ENCODE assay signal across 8 mouse cellular contexts in the genomic region with DNA sequence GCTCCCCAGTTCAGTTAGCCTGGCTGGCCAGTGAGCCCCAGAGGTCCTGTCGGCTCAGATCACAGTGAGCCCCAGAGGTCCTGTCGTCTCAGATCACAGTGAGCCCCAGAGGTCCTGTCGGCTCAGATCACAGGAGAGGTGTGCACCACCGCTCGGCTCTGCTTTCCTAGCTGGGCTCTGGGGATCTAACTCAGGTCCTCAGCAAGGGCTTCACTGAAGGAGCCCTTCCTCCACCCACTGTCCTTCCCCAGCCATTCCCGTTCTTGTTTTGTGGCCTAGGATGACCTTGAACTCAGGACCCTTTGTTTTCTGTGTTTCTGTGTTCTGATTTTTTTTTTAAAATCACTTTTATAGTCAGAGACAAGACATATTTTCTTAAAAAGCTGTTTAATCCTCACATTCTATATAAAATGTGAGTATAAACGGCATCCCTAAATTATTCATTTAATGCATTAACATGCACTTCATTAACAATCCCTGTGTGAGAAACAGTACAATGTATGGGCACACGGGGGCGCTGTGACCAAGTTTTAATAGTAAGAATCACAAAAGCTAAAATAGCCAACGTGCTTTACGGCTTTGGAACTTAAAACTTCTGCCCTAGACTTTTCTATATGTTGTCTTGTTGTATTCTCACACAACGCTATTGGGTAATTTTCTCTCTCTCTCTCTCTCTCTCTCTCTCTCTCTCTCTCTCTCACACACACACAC. TPM values are rescaled to one million over a fixed set of nuclear protein-coding genes. Genes with fewer than 3 reads are reported as not detected.
A peak's percentile ranks its signal among the peaks of the same experiment; 100 is the strongest.
DNase-seq lines count a peak whose midpoint lies in the region; ATAC-seq and TF ChIP-seq lines count a peak whose summit lies in the region.

No protein-coding gene starts in this region.

- TF ChIP-seq CTCF in heart, adult 2 months (IDR thresholded peaks at IDR 0.05) = peak; percentile 83
- peak; percentile 33 to 78; a peak in 2 of 4 replicates for TF ChIP-seq CTCF in CH12.LX (conservative IDR thresholded peaks at IDR 0.05 in 1 of 2, IDR thresholded peaks at IDR 0.05 in 1 of 2; ENCODE audit: low read depth in 2 of 2, low read length in 2 of 2)

- no peak for TF ChIP-seq POLR2A in heart, adult 2 months (IDR thresholded peaks at IDR 0.05; ENCODE audit: insufficient read depth, low read depth, low read length)
- TF ChIP-seq POLR2A in CH12.LX (IDR thresholded peaks at IDR 0.05; ENCODE audit: low read depth, low read length) = no peak

- no peaks in the 10 kb centered on the region for H3K79me2 ChIP-seq in heart, adult 2 months (replicated peaks; ENCODE audit: control insufficient read depth, insufficient read depth, low read length)
- H3K79me2 ChIP-seq in CH12.LX (replicated peaks; ENCODE audit: control insufficient read depth, extremely low read depth, insufficient read depth, poor library complexity, severe bottlenecking) = no peaks in the 10 kb centered on the region

- no peak overlapping the region for H3K4me3 ChIP-seq in heart, adult 2 months
- no peak overlapping the region for H3K4me3 ChIP-seq in heart, embryonic 11.5 days (ENCODE audit: low read depth, low read length)
- no peak overlapping the region for H3K4me3 ChIP-seq in CH12.LX (replicated peaks in 1 of 3; ENCODE audit: low read depth in 2 of 3, low read length in 2 of 3, poor library complexity in 1 of 3)

- H3K36me3 ChIP-seq in heart, adult 2 months (ENCODE audit: control insufficient read depth, insufficient read depth, low read length) = no peaks in the 10 kb centered on the region
- no peaks in the 10 kb centered on the region for H3K36me3 ChIP-seq in heart, embryonic 11.5 days (ENCODE audit: control insufficient read depth, insufficient read depth, low read length)
- no peaks in the 10 kb centered on the region for H3K36me3 ChIP-seq in CH12.LX (replicated peaks in 1 of 2; ENCODE audit: control insufficient read depth in 1 of 2, insufficient read depth in 1 of 2, low read length in 1 of 2)

- peak; percentile 73 for TF ChIP-seq RAD21 in CH12.LX (IDR thresholded peaks at IDR 0.05; ENCODE audit: low read depth, low read length)

- intact Hi-C loops in heart, adult 2 months (cut with DNase I) = loop anchor here (1.0 to 5.0 kb wide), 2 partner anchors 244 to 464 kb away; no protein-coding TSS in a partner anchor

- WGBS in heart, adult 2 months = 45% methylated on average over 12 of the region's 12 CpGs
- 40% methylated on average over 12 of the region's 12 CpGs for WGBS in heart, embryonic 11.5 days (ENCODE audit: insufficient replicate concordance)

- H3K27me3 ChIP-seq in heart, adult 2 months (ENCODE audit: control insufficient read depth, insufficient read depth, low read length) = no peaks in the 10 kb centered on the region
- H3K27me3 ChIP-seq in heart, embryonic 11.5 days (ENCODE audit: control insufficient read depth, insufficient read depth, low read length) = no peaks in the 10 kb centered on the region
- no peaks in the 10 kb centered on the region for H3K27me3 ChIP-seq in CH12.LX (replicated peaks)

- DNase-seq in heart, adult 2 months = peak; percentile 21 to 56
- peak; percentile 70 for DNase-seq in CH12.LX (ENCODE audit: extremely low read depth)
- DNase-seq in c-Kit-positive CD71-positive TER-119-positive erythroid progenitor cells, embryonic 14.5 days (ENCODE audit: low spot score) = peak; percentile 50
- peak; percentile 20 to 69 for DNase-seq in frontal cortex, postnatal 14 days (ENCODE audit: low spot score in 2 of 2)
- peak; percentile 28 to 81 for DNase-seq in layer of hippocampus, adult 18-20 months (ENCODE audit: low spot score in 2 of 2)
- DNase-seq in lung, postnatal 25 days (ENCODE audit: low spot score) = peak; percentile 53
- DNase-seq in spleen, postnatal 10 days (ENCODE audit: low spot score in 2 of 2) = peak; percentile 34 to 78

- H3K9me3 ChIP-seq in heart, embryonic 11.5 days (replicated peaks; ENCODE audit: control insufficient read depth, low read length) = no peaks in the 10 kb centered on the region
- H3K9me3 ChIP-seq in CH12.LX (replicated peaks; ENCODE audit: low read length) = no peaks in the 10 kb centered on the region

- in situ Hi-C loops in CH12.LX (cut with MboI; ENCODE audit: low pct_ligation_motif_present, low pct_unique_long_range_greater_than_20kb, low sequenced_read_pairs) = loop anchor here (25.0 kb wide), 1 partner anchor 649 kb away; no protein-coding TSS in a partner anchor

- ATAC-seq in heart, embryonic 11.5 days (replicated peaks; ENCODE audit: insufficient number of reproducible peaks, low FRiP score, low TSS enrichment) = no peak

- dilution Hi-C loops in CH12.LX (cut with MboI; ENCODE audit: extremely low pct_ligation_motif_present, extremely low pct_unique_long_range_greater_than_20kb, low sequenced_read_pairs) = no loop called here

- H3K4me2 ChIP-seq in heart, embryonic 11.5 days = no peak overlapping the region
- peak overlapping the region; percentile 69; the same call in 1 of the 2 replicates for H3K4me2 ChIP-seq in CH12.LX (ENCODE audit: insufficient read depth, low read depth, poor library complexity, severe bottlenecking)

- no peak overlapping the region for H3K9ac ChIP-seq in heart, adult 2 months (ENCODE audit: low read depth, low read length)
- H3K9ac ChIP-seq in heart, embryonic 11.5 days (ENCODE audit: low read depth, low read length) = no peak overlapping the region
- H3K9ac ChIP-seq in CH12.LX (ENCODE audit: insufficient read depth, low read depth) = no peak overlapping the region

- no peak for TF ChIP-seq EP300 in heart, adult 2 months (IDR thresholded peaks at IDR 0.05; ENCODE audit: insufficient read depth, low read depth, low read length)
- no peak for TF ChIP-seq EP300 in CH12.LX (IDR thresholded peaks at IDR 0.05; ENCODE audit: low read length)

- no peaks in the 10 kb centered on the region for H3K4me1 ChIP-seq in heart, adult 2 months (ENCODE audit: control insufficient read depth, insufficient read depth, low read length)
- H3K4me1 ChIP-seq in heart, embryonic 11.5 days (ENCODE audit: control insufficient read depth, insufficient read depth, low read length) = no peaks in the 10 kb centered on the region
- H3K4me1 ChIP-seq in CH12.LX (ENCODE audit: control insufficient read depth in 1 of 2, insufficient read depth in 2 of 2) = no peaks in the 10 kb centered on the region; a peak in 1 of 4 replicates

- H3K27ac ChIP-seq in heart, adult 2 months = no peak overlapping the region
- H3K27ac ChIP-seq in heart, embryonic 11.5 days (ENCODE audit: low read depth, low read length) = no peak overlapping the region
- no peak overlapping the region for H3K27ac ChIP-seq in CH12.LX (ENCODE audit: insufficient read depth, low read depth)

TF ChIP-seq in CH12.LX, 34 proteins besides CTCF, POLR2A, EP300 and RAD21:
- no peak for TF ChIP-seq MYC (IDR thresholded peaks at IDR 0.05; ENCODE audit: low read depth, low read length)
- TF ChIP-seq SMC3 (IDR thresholded peaks at IDR 0.05; ENCODE audit: low read depth, low read length) = peak; percentile 64
- TF ChIP-seq ZC3H11A (IDR thresholded peaks at IDR 0.05; ENCODE audit: low read depth, low read length) = peak; percentile 12; the same call in 1 of the 2 replicates
- no peak for TF ChIP-seq TCF12 (IDR thresholded peaks at IDR 0.05; ENCODE audit: low read depth, low read length)

RNA-seq across cellular contexts. Expression of gene Arl14, which starts 16.1 kb away (rescaled TPM):
- total RNA-seq in heart, adult 2 months (2021) = not detected
- polyA plus RNA-seq in heart, adult 2 months (2012; rRNA removed) = not detected in 2 replicates
- not detected in 2 replicates for polyA plus RNA-seq in heart, embryonic 11.5 days (2014; fragmentation: Nextera tagmentation; extraction: Ambion mirVana)
- not detected in 2 replicates for total RNA-seq in CH12.LX (2012; rRNA removed)
- total RNA-seq in CH12.LX (2014; rRNA removed) = not detected in 2 replicates
- polyA plus RNA-seq in CH12.LX (2012; ENCODE audit: insufficient read length, low read depth) = not detected in 2 replicates
- total RNA-seq in layer of hippocampus, adult 18-20 months (2021) = not detected
